Mouse (Mus musculus): ENCODE measurements at regions not wholly inside any gene's neighbourhood (a gene's known extent, or its start where the extent isn't known, plus 50 kb on each side); places are given as distances from the start of the nearest gene placed in this dataset.

DNA sequence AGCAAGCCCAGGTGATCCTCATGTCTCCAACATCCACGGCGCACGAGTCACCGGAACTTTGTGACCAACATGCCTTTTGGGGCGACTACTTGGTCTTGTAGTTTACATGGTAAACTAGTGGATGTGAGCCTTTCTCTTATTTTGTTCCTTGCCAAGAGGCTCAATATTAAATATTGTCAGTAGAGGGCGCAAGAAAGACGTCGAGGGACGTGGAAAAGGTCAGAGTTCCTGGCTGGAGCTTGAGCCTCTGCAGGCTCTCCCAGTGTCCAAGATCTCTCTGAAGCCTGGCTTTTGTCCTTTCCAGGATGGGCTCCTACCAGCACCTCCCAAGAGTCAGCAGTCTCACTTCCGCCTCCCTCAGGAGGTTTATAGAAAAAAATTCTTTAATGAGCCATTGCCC is 458.8 kb downstream of the Tmem182 start:
- Histone ChIP-seq H3K4me2 (ENCODE audit: insufficient read depth, low read depth, poor library complexity, severe bottlenecking) (no peak overlapping the region), H3K27me3 (replicated peaks) (no peaks in the 10 kb centered on the region), H3K4me3 (replicated peaks in 1 of 3; ENCODE audit: low read depth in 2 of 3, low read length in 2 of 3, poor library complexity in 1 of 3) (no peak overlapping the region), H3K79me2 (replicated peaks; ENCODE audit: control insufficient read depth, extremely low read depth, insufficient read depth, poor library complexity, severe bottlenecking) (no peaks in the 10 kb centered on the region), H3K27ac (ENCODE audit: insufficient read depth, low read depth) (no peak overlapping the region), H3K36me3 (replicated peaks in 1 of 2; ENCODE audit: control insufficient read depth in 1 of 2, insufficient read depth in 1 of 2, low read length in 1 of 2) (no peaks in the 10 kb centered on the region), H3K4me1 (ENCODE audit: control insufficient read depth in 1 of 2, insufficient read depth in 2 of 2) (no peaks in the 10 kb centered on the region), H3K9me3 (replicated peaks; ENCODE audit: low read length) (peaks cover 62% of the 10 kb centered on the region), H3K9ac (ENCODE audit: insufficient read depth, low read depth) (no peak overlapping the region)
- DNase-seq (ENCODE audit: extremely low read depth) = no peak
- in situ Hi-C loops (cut with MboI; ENCODE audit: low pct_ligation_motif_present, low pct_unique_long_range_greater_than_20kb, low sequenced_read_pairs) (no loop called here), dilution Hi-C loops (cut with MboI; ENCODE audit: extremely low pct_ligation_motif_present, extremely low pct_unique_long_range_greater_than_20kb, low sequenced_read_pairs) (no loop called here)
- TF ChIP-seq RAD21 (IDR thresholded peaks at IDR 0.05; ENCODE audit: low read depth, low read length) (no peak), TCF12 (IDR thresholded peaks at IDR 0.05; ENCODE audit: low read depth, low read length) (no peak), MXI1 (IDR thresholded peaks at IDR 0.05; ENCODE audit: low read depth, low read length) (no peak), POLR2AphosphoS2 (IDR thresholded peaks at IDR 0.05; ENCODE audit: low read depth, low read length) (no peak), MYC (IDR thresholded peaks at IDR 0.05; ENCODE audit: low read depth, low read length) (no peak), ZKSCAN1 (IDR thresholded peaks at IDR 0.05; ENCODE audit: borderline replicate concordance, low read depth, low read length) (no peak), MAX (IDR thresholded peaks at IDR 0.05; ENCODE audit: low read length) (no peak), CTCF (conservative IDR thresholded peaks at IDR 0.05 in 1 of 2, IDR thresholded peaks at IDR 0.05 in 1 of 2; ENCODE audit: low read depth in 2 of 2, low read length in 2 of 2) (no peak), CHD1 (IDR thresholded peaks at IDR 0.05; ENCODE audit: low read depth, low read length) (no peak), SIN3A (IDR thresholded peaks at IDR 0.05; ENCODE audit: low read length) (no peak), ZMIZ1 (IDR thresholded peaks at IDR 0.05; ENCODE audit: low read depth, low read length) (no peak), NRF1 (IDR thresholded peaks at IDR 0.05; ENCODE audit: low read depth, low read length) (no peak), POLR2A (IDR thresholded peaks at IDR 0.05; ENCODE audit: low read depth, low read length) (no peak), USF2 (conservative IDR thresholded peaks at IDR 0.05; ENCODE audit: low read depth, low read length) (no peak), NELFE (IDR thresholded peaks at IDR 0.05; ENCODE audit: low read depth, low read length) (no peak), RCOR1 (conservative IDR thresholded peaks at IDR 0.05; ENCODE audit: low read depth, low read length) (no peak), PAX5 (IDR thresholded peaks at IDR 0.05; ENCODE audit: low read length) (no peak), E2F4 (IDR thresholded peaks at IDR 0.05; ENCODE audit: insufficient replicate concordance, low read depth, low read length) (no peak)

DNA sequence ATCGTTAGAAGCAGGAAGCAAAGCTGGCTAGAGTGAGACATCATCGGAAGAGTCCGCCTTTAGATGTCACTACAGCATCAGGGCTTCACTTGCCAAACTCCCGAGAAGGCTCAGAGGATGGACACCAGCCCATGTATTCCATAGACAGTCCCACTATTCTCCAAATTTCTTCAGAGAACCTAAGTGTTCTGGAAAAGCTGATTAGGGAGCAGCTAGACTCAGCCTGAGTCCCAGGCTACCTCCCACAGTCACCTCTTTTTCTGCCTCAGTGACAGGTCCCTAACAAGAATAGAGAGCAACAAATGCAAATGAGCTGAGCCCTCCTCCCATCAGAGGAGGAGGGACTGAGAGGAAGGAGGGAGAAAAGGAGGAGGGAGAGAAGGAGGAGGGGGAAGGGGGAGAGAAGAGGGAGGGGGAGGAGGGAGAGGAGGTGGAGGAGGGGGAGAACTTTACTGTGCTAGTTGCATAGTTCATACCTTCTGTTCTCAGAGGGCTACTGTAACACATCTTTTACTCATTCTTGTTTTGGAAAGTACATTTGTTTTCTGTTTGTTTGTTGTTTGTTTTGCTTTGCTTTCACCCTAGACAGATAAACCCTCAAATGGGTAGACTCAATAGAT is 465.8 kb downstream of the Tmem182 start:
- Histone ChIP-seq H3K4me3 (replicated peaks in 1 of 3; ENCODE audit: low read depth in 2 of 3, low read length in 2 of 3, poor library complexity in 1 of 3) (no peak overlapping the region), H3K4me2 (ENCODE audit: insufficient read depth, low read depth, poor library complexity, severe bottlenecking) (no peak overlapping the region), H3K79me2 (replicated peaks; ENCODE audit: control insufficient read depth, extremely low read depth, insufficient read depth, poor library complexity, severe bottlenecking) (no peaks in the 10 kb centered on the region), H3K9ac (ENCODE audit: insufficient read depth, low read depth) (no peak overlapping the region), H3K4me1 (ENCODE audit: control insufficient read depth in 1 of 2, insufficient read depth in 2 of 2) (no peaks in the 10 kb centered on the region), H3K9me3 (replicated peaks; ENCODE audit: low read length) (peaks cover 58% of the 10 kb centered on the region), H3K27me3 (replicated peaks) (no peaks in the 10 kb centered on the region), H3K36me3 (replicated peaks in 1 of 2; ENCODE audit: control insufficient read depth in 1 of 2, insufficient read depth in 1 of 2, low read length in 1 of 2) (no peaks in the 10 kb centered on the region), H3K27ac (ENCODE audit: insufficient read depth, low read depth) (no peak overlapping the region)
- in situ Hi-C loops (cut with MboI; ENCODE audit: low pct_ligation_motif_present, low pct_unique_long_range_greater_than_20kb, low sequenced_read_pairs) (no loop called here), dilution Hi-C loops (cut with MboI; ENCODE audit: extremely low pct_ligation_motif_present, extremely low pct_unique_long_range_greater_than_20kb, low sequenced_read_pairs) (no loop called here)
- TF ChIP-seq RAD21 (IDR thresholded peaks at IDR 0.05; ENCODE audit: low read depth, low read length) = no peak
- no peak for DNase-seq (ENCODE audit: extremely low read depth)
